Mouse (Mus musculus): ENCODE results near the gene Cmtr1.

- no peak for TF ChIP-seq MEF2A (IDR thresholded peaks at IDR 0.05; ENCODE audit: extremely low read depth, insufficient replicate concordance, low read depth, low read length, poor library complexity, severe bottlenecking)
- no peak for TF ChIP-seq POLR2AphosphoS5 (IDR thresholded peaks at IDR 0.05; ENCODE audit: borderline replicate concordance, low read depth, low read length)
- TF ChIP-seq POLR2A (IDR thresholded peaks at IDR 0.05; ENCODE audit: control insufficient read depth in 1 of 2, insufficient read depth in 1 of 2, low read depth in 1 of 2, low read length in 2 of 2, poor library complexity in 1 of 2), result peak in 1 of 2 experiments; percentile 38; a peak in 1 of 4 replicates
- TF ChIP-seq CTCF (IDR thresholded peaks at IDR 0.05 in 2 of 3, conservative IDR thresholded peaks at IDR 0.05 in 1 of 3; ENCODE audit: control insufficient read depth in 1 of 3, insufficient read depth in 1 of 3, low read depth in 2 of 3, low read length in 3 of 3, poor library complexity in 1 of 3, severe bottlenecking in 1 of 3), result no peak
- TF ChIP-seq GATA1 (IDR thresholded peaks at IDR 0.05; ENCODE audit: low read depth, low read length), result peak; percentile 78
- no peak for TF ChIP-seq UBTF (IDR thresholded peaks at IDR 0.05; ENCODE audit: borderline replicate concordance, insufficient read depth, low read depth, low read length)
- TF ChIP-seq ELF1 (IDR thresholded peaks at IDR 0.05; ENCODE audit: low read depth, low read length), result no peak
- TF ChIP-seq EP300 (IDR thresholded peaks at IDR 0.05; ENCODE audit: low read depth in 1 of 2, low read length in 2 of 2), result peak in 1 of 2 experiments; percentile 60; a peak in 1 of 4 replicates
- TF ChIP-seq MAX (IDR thresholded peaks at IDR 0.05; ENCODE audit: low read length), result no peak
- peak; percentile 5; the same call in 1 of the 2 replicates for TF ChIP-seq TCF12 (IDR thresholded peaks at IDR 0.05; ENCODE audit: low read depth, low read length)
- no peak for TF ChIP-seq RAD21 (IDR thresholded peaks at IDR 0.05; ENCODE audit: low read depth, low read length)
- no peak for TF ChIP-seq JUND (IDR thresholded peaks at IDR 0.05; ENCODE audit: low read depth, low read length)
- TF ChIP-seq MAZ (IDR thresholded peaks at IDR 0.05; ENCODE audit: low read depth, low read length), result no peak
These were observed 42.7 kb downstream of the Cmtr1 start for GRCm38 (mm10) chr17:29702938-29703710.
